Mouse (Mus musculus) brain, embryonic 14.5 days (tissue): ENCODE data around the gene Srd5a1.

Experiments
- CTCF ChIP-seq: fragments of 200-500 bp; IDR thresholded peaks from 2 replicates; pipeline ENCODE4 v1.5.1; 2012; ENCODE audit warnings: inconsistent platforms, mild to moderate bottlenecking, moderate library complexity, borderline replicate concordance; ENCODE audit not compliant: insufficient read depth, insufficient read length; ENCODE audit errors: extremely low read depth
- POLR2A ChIP-seq: fragments of 200-500 bp; IDR thresholded peaks from 2 replicates; pipeline ENCODE4 v1.6.1; 2012; ENCODE audit warnings: mild to moderate bottlenecking, inconsistent platforms, borderline replicate concordance; ENCODE audit not compliant: poor library complexity, insufficient read depth, insufficient read length, severe bottlenecking; ENCODE audit errors: extremely low read depth

DNA sequence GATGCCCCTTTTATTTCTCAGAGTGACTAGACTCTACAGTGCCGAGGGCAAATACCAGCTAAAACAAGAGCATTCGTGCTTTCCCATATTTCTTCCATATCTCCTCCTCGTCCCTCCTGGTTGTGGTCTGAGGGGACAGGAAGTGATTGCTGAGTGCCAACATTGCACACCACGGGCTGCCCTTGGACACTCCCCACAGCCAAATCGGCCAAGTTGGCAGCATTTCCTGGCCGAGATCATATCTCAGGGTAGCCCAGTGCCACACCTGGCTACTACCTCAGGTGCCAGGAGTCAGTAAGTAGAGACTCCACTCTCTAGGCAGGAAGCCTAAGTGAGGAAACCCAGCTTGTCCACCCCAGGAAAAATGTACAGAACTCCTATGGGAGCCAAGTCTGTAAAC, 70.0 kb downstream of the Srd5a1 start:
- TF ChIP-seq CTCF (no peak), POLR2A (no peak)
